Mouse (Mus musculus) kidney, adult 8-10 months (tissue): ENCODE measurements at regions not wholly inside any gene's neighbourhood (a gene's known extent, or its start where the extent isn't known, plus 50 kb on each side); places are given as distances from the start of the nearest gene placed in this dataset.

Experiments
- DNase-seq, 2 experiments: peaks; one replicate each; pipeline ENCODE4 v3.0.0; 2022

- no peak for DNase-seq
Measured at GRCm38 (mm10) chr4:131511586-131511985, 326.5 kb downstream of the Ptpru start.

GRCm38 (mm10) chr4:131512768-131513167 is 325.3 kb downstream of the Ptpru start:
- DNase-seq, result no peak

- no peak for DNase-seq
Measured at GRCm38 (mm10) chr4:131520636-131521306, 317.3 kb downstream of the Ptpru start.

- no peak for DNase-seq
Measured at GRCm38 (mm10) chr4:131521307-131521651, 316.8 kb downstream of the Ptpru start.

- no peak for DNase-seq
Measured at GRCm38 (mm10) chr4:131525236-131525635, 312.9 kb downstream of the Ptpru start.

- no peak for DNase-seq
Measured at GRCm38 (mm10) chr4:131530491-131530890, 307.6 kb downstream of the Ptpru start.

- DNase-seq, result peak in 1 of 2 experiments; percentile 11
Measured at GRCm38 (mm10) chr4:131531003-131531402, 307.1 kb downstream of the Ptpru start.

- peak in 1 of 2 experiments; percentile 7 for DNase-seq
Measured at GRCm38 (mm10) chr4:131534831-131535230, 303.3 kb downstream of the Ptpru start.

GRCm38 (mm10) chr4:131538237-131538636 is 299.9 kb downstream of the Ptpru start:
- DNase-seq, result no peak

GRCm38 (mm10) chr4:131546422-131547200 is 291.5 kb downstream of the Ptpru start:
- DNase-seq, result no peak

- no peak for DNase-seq
Measured at GRCm38 (mm10) chr4:131549581-131549980, 288.5 kb downstream of the Ptpru start.

GRCm38 (mm10) chr4:131558513-131558912 is 279.6 kb downstream of the Ptpru start:
- no peak for DNase-seq

- no peak for DNase-seq
Measured at GRCm38 (mm10) chr4:131563851-131564250, 274.2 kb downstream of the Ptpru start.

- no peak for DNase-seq
Measured at GRCm38 (mm10) chr4:131565203-131565602, 272.9 kb downstream of the Ptpru start.

GRCm38 (mm10) chr4:131567241-131567640 is 270.8 kb downstream of the Ptpru start:
- DNase-seq, result no peak

GRCm38 (mm10) chr4:131569156-131569555 is 268.9 kb downstream of the Ptpru start:
- no peak for DNase-seq

- DNase-seq, result no peak
Measured at GRCm38 (mm10) chr4:131577571-131577970, 260.5 kb downstream of the Ptpru start.

GRCm38 (mm10) chr4:131585946-131586345 is 252.1 kb downstream of the Ptpru start:
- DNase-seq, result peak; percentile 27 to 31

GRCm38 (mm10) chr4:131587536-131587935 is 250.6 kb downstream of the Ptpru start:
- no peak for DNase-seq

- peak; percentile 70 to 77 for DNase-seq
Measured at GRCm38 (mm10) chr4:131590136-131590535, 248.0 kb downstream of the Ptpru start.

- no peak for DNase-seq
Measured at GRCm38 (mm10) chr4:131591456-131591855, 246.6 kb downstream of the Ptpru start.

- no peak for DNase-seq
Measured at GRCm38 (mm10) chr4:131597996-131598395, 240.1 kb downstream of the Ptpru start.

- DNase-seq, result no peak
Measured at GRCm38 (mm10) chr4:131614434-131614833, 223.7 kb downstream of the Ptpru start.

- no peak for DNase-seq
Measured at GRCm38 (mm10) chr4:131615587-131615986, 222.5 kb downstream of the Ptpru start.
